Mouse (Mus musculus) G1E (cell line): ENCODE results near the gene Spaca7.

Experiments
- CTCF ChIP-seq: IDR thresholded peaks from 2 replicates; pipeline ENCODE4 v1.5.1; 2012; ENCODE audit warnings: low read depth, low read length, inconsistent platforms, mixed read lengths
- GATA1 ChIP-seq: IDR thresholded peaks from 2 replicates; pipeline ENCODE4 v1.6.1; 2012; ENCODE audit warnings: borderline replicate concordance, low read length, inconsistent platforms, mixed read lengths
- GATA2 ChIP-seq: IDR thresholded peaks from 2 replicates; pipeline ENCODE4 v1.6.1; 2012; ENCODE audit warnings: low read depth, low read length, inconsistent platforms, borderline replicate concordance
- POLR2AphosphoS5 ChIP-seq: IDR thresholded peaks from 2 replicates; pipeline ENCODE4 v1.6.1; 2012; ENCODE audit warnings: low read depth, low read length, inconsistent platforms; ENCODE audit not compliant: insufficient replicate concordance
- TAL1 ChIP-seq: conservative IDR thresholded peaks from 2 replicates; pipeline ENCODE4 v1.6.1; 2012; ENCODE audit warnings: low read depth, low read length, inconsistent platforms, mixed read lengths

GRCm38 (mm10) chr8:12545671-12546070 lies 27.2 kb upstream of the Spaca7 start:
- TF ChIP-seq CTCF (no peak), GATA2 (no peak), TAL1 (no peak), GATA1 (no peak), POLR2AphosphoS5 (no peak)
